Mouse (Mus musculus) bone marrow macrophage, adult 2 months (primary cell): ENCODE data around the gene Ctnnd2. TPM values are rescaled to one million over a fixed set of nuclear protein-coding genes. Genes with fewer than 3 reads are reported as not detected.

Experiments
- H3K27ac ChIP-seq: 2 replicates; pipeline ENCODE4 v1.5.1; 2012; ENCODE audit warnings: low read depth, low read length; ENCODE audit not compliant: insufficient read depth
- H3K4me1 ChIP-seq: 2 replicates; pipeline ENCODE4 v1.6.1; 2012; ENCODE audit warnings: low read length; ENCODE audit not compliant: control insufficient read depth, insufficient read depth
- H3K4me3 ChIP-seq: 2 replicates; pipeline ENCODE4 v1.5.1; 2012; ENCODE audit warnings: mild to moderate bottlenecking, low read length, moderate library complexity; ENCODE audit not compliant: insufficient read depth
- CTCF ChIP-seq: IDR thresholded peaks from 2 replicates; pipeline ENCODE4 v1.5.1; 2012; ENCODE audit warnings: low read depth, mild to moderate bottlenecking, low read length, moderate library complexity
- POLR2A ChIP-seq: IDR thresholded peaks from 2 replicates; pipeline ENCODE4 v1.6.1; 2012; ENCODE audit warnings: mild to moderate bottlenecking, low read depth, low read length, borderline replicate concordance
- polyA plus RNA-seq: library from polyadenylated mRNA; stranded (reverse); fragments of >200 nt; gene quantifications from 2 replicates; pipeline ENCODE4 v1.2.4, GENCODE M21; 2012; ENCODE audit not compliant: missing spikeins, insufficient read depth, insufficient read length

Ctnnd2 gene
- polyA plus RNA-seq, 1 experiment: 0.58 TPM

- no peak overlapping the region for H3K27ac ChIP-seq
- no peaks in the 10 kb centered on the region for H3K4me1 ChIP-seq
- no peak overlapping the region for H3K4me3 ChIP-seq
- TF ChIP-seq CTCF: no peak
- no peak for TF ChIP-seq POLR2A
Observed at GRCm38 (mm10) chr15:30827424-30828263, 655.3 kb downstream of the Ctnnd2 start.

- H3K4me3 ChIP-seq: no peak overlapping the region
- H3K4me1 ChIP-seq: no peaks in the 10 kb centered on the region
- TF ChIP-seq CTCF: no peak
- TF ChIP-seq POLR2A: no peak
- no peak overlapping the region for H3K27ac ChIP-seq
Observed at GRCm38 (mm10) chr15:30857277-30858176, 685.1 kb downstream of the Ctnnd2 start.

- Histone ChIP-seq H3K4me1 (no peaks in the 10 kb centered on the region), H3K4me3 (no peak overlapping the region), H3K27ac (no peak overlapping the region)
- TF ChIP-seq CTCF (no peak), POLR2A (no peak)
Observed at GRCm38 (mm10) chr15:30867429-30867828, 695.0 kb downstream of the Ctnnd2 start.

DNA sequence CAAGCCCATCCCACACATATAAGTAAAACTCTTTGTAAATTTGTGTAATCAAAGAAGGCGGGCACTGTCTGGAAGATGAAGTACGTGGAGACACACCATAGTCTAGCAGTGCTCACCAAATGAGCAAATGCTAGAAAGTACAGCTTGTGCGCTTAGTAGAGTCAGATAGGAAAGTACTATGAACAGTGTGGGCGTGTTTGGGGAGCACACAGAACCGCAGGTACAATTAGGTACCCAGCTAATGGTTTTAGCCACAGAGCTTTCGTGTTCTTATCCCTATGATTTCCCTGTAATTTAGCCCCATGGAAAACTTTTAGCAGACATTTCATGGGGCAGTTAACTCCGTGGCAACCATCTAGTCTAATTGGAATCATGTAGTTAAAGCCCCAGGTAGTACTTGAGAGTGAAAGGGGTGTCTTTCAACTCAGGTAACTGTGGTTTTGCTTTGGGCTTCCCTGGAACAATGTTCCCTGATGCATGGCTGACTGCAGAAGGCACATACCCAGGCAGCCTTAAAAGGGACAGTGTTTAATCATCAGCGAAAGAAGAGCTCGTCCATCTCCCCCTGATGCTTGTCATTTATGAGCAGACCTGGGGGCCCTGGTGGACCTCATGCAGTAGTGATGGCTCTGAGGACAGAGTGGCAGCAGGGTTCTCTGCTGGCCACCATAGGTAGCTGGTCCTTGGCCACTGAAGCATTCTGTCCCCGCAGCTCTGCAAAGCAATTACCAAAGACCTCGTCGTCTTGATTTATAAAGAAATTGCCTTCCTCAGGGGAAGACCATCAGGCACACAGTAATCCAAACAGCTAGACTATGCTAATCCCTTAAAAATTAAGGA lies 697.5 kb downstream of the Ctnnd2 start:
- Histone ChIP-seq H3K4me3 (no peak overlapping the region), H3K4me1 (no peaks in the 10 kb centered on the region), H3K27ac (no peak overlapping the region)
- no peak for TF ChIP-seq CTCF
- TF ChIP-seq POLR2A: no peak

- Histone ChIP-seq H3K27ac (no peak overlapping the region), H3K4me1 (no peaks in the 10 kb centered on the region), H3K4me3 (no peak overlapping the region)
- no peak for TF ChIP-seq POLR2A
- no peak for TF ChIP-seq CTCF
Observed at GRCm38 (mm10) chr15:30875523-30875922, 703.1 kb downstream of the Ctnnd2 start.

DNA sequence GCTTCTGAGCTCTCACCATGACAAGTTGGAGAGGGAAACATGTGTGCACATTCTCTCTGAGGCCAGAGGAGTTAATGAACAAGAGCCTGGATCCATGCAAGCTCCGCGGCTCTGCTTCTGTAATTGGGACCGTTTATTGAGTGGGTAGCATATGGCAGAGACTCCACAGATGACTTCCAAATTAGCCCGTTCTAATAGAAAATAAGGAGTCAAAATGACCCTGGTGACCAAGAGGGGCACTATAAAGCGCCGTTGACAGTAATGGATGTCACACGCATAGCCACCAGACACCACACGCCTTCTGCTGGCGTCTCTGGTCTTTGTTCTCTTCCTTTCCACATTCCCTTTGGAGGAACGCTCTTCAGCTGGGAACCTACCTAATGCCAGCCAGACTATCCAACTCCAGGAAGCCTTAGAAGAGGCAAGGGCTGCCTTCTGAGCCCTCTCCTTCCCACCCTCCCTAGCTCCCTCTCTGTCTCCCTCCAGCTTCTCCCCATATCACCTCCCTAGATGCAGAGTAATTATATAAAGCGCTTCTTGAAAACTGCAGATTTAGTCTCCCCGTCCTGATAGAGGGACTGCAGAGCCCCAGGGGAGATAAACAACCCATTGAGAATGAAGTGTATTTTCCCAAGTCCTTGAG lies 712.4 kb downstream of the Ctnnd2 start:
- Histone ChIP-seq H3K4me1 (no peaks in the 10 kb centered on the region), H3K27ac (no peak overlapping the region), H3K4me3 (no peak overlapping the region)
- TF ChIP-seq POLR2A (no peak), CTCF (no peak)

GRCm38 (mm10) chr15:30885410-30885809 lies 713.0 kb downstream of the Ctnnd2 start:
- H3K4me3 ChIP-seq: no peak overlapping the region
- H3K4me1 ChIP-seq: no peaks in the 10 kb centered on the region
- no peak overlapping the region for H3K27ac ChIP-seq
- TF ChIP-seq POLR2A: no peak
- no peak for TF ChIP-seq CTCF

DNA sequence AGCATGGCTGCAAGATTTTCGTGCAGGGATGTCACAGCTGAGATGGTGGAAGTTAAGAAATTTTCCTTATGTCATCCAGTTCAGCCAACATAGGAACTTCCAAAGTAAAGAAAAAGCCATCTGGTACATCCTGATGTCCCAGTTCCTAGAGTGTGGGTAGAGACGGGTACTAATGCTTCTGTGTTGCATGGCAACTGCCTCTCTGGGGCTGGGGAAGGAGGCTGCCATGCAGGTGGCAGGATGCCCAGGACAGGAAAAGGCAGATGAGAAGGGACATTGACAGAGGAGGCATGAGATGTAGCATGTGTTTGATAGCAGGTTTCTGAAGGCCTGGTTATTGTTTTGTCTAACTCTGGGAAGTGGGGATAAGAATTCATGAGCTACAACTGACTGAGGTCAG lies 715.2 kb downstream of the Ctnnd2 start:
- Histone ChIP-seq H3K4me3 (no peak overlapping the region), H3K27ac (no peak overlapping the region), H3K4me1 (no peaks in the 10 kb centered on the region)
- TF ChIP-seq CTCF: no peak
- no peak for TF ChIP-seq POLR2A

GRCm38 (mm10) chr15:30891986-30892385 lies 719.6 kb downstream of the Ctnnd2 start:
- no peak for TF ChIP-seq CTCF
- TF ChIP-seq POLR2A: no peak
- H3K4me3 ChIP-seq: no peak overlapping the region
- no peaks in the 10 kb centered on the region for H3K4me1 ChIP-seq
- H3K27ac ChIP-seq: no peak overlapping the region
